Mouse (Mus musculus) lung, embryonic 14.5 days (tissue): ENCODE results near the gene Ift27. TPM values are rescaled to one million over a fixed set of nuclear protein-coding genes. Genes with fewer than 3 reads are reported as not detected.

ENCODE experiments used
- ATAC-seq: fragments of 200-750 bp; cut with Nextera tagmentation; 2 replicates; pipeline ENCODE4 v1.8.0; 2017; ENCODE audit warnings: mild to moderate bottlenecking, moderate TSS enrichment, moderate library complexity; ENCODE audit not compliant: insufficient read depth
- DNase-seq: peaks from one replicate; pipeline ENCODE4 v3.0.0-alpha.2; 2015
- H3K27ac ChIP-seq: fragments of 300-500 bp; sonication (generic); 2 replicates; pipeline ENCODE4 v1.5.1; 2014; ENCODE audit warnings: low read depth, mild to moderate bottlenecking, moderate library complexity
- H3K27me3 ChIP-seq: fragments of 300-500 bp; sonication (generic); 2 replicates; pipeline ENCODE4 v1.6.1; 2014; ENCODE audit warnings: low read length, control low read depth; ENCODE audit not compliant: insufficient read depth
- H3K36me3 ChIP-seq: fragments of 300-500 bp; sonication (generic); 2 replicates; pipeline ENCODE4 v1.6.1; 2014; ENCODE audit warnings: control low read depth; ENCODE audit not compliant: insufficient read depth
- H3K4me1 ChIP-seq: fragments of 300-500 bp; sonication (generic); 2 replicates; pipeline ENCODE4 v1.6.1; 2014; ENCODE audit warnings: antibody characterized with exemption, control low read depth; ENCODE audit not compliant: insufficient read depth
- H3K4me2 ChIP-seq: fragments of 300-500 bp; sonication (generic); 2 replicates; pipeline ENCODE4 v1.6.1; 2014; ENCODE audit warnings: mild to moderate bottlenecking
- H3K4me3 ChIP-seq: fragments of 300-500 bp; sonication (generic); 2 replicates; pipeline ENCODE4 v1.5.1; 2014; ENCODE audit warnings: low read depth, low read length
- H3K9ac ChIP-seq: fragments of 300-500 bp; sonication (generic); 2 replicates; pipeline ENCODE4 v1.6.1; 2014
- H3K9me3 ChIP-seq: fragments of 300-500 bp; sonication (generic); 2 replicates; pipeline ENCODE4 v1.6.1; 2016; ENCODE audit warnings: low read depth, low read length, control low read depth
- CTCF ChIP-seq: IDR thresholded peaks from 2 replicates; pipeline ENCODE4 v1.5.1; 2016; ENCODE audit warnings: antibody characterized with exemption, low read depth
- WGBS: fragments of 180-500 bp; shearing (Covaris S2); extraction: QIAGEN DNeasy Blood & Tissue Kit; methylation state at CpG from one replicate; pipeline ENCODE4 v1.1.7; 2014; 5-methylcytosine and 5-hydroxymethylcytosine counted together
- polyA plus RNA-seq: library from polyadenylated mRNA; unstranded; fragments of >200 nt; fragmentation: Nextera tagmentation; extraction: Ambion mirVana; gene quantifications from 2 replicates; pipeline ENCODE4 v1.2.1, GENCODE M21; 2014

Gene Ift27
- polyA plus RNA-seq, 1 experiment from 2014 or later = 95.0 TPM

- TF ChIP-seq CTCF = no peak
- H3K27ac ChIP-seq = no peak overlapping the region
- no peak overlapping the region for H3K4me3 ChIP-seq
- peaks cover 7% of the 10 kb centered on the region for H3K27me3 ChIP-seq
- H3K9me3 ChIP-seq = no peaks in the 10 kb centered on the region
- H3K4me1 ChIP-seq = no peaks in the 10 kb centered on the region
- no peak overlapping the region for H3K9ac ChIP-seq
- H3K36me3 ChIP-seq = no peaks in the 10 kb centered on the region
- no peak for DNase-seq
- no peak for ATAC-seq
- WGBS = 73% methylated on average over 10 of the region's 10 CpGs
- no peak overlapping the region for H3K4me2 ChIP-seq
Observed at GRCm38 (mm10) chr15:78116244-78116643, 57.7 kb downstream of the Ift27 start.

Other genes with a start within 250 kb of the Ift27 start
- gene Txn2, start 245.1 kb downstream of the Ift27 start, polyA plus RNA-seq = 209 and 227 TPM in 2 replicates
- gene Foxred2, start 217.4 kb downstream of the Ift27 start, polyA plus RNA-seq = 5.4 and 5.7 TPM in 2 replicates
- 212 and 239 TPM in 2 replicates for gene Eif3d, start 203.3 kb downstream of the Ift27 start, polyA plus RNA-seq
- gene Cacng2, start 54.1 kb downstream of the Ift27 start, polyA plus RNA-seq = not detected in 2 replicates
- 0.20 TPM in 1 of 2 replicates, not detected in the other for gene Pvalb, start 32.3 kb upstream of the Ift27 start, polyA plus RNA-seq
- gene Ncf4, start 70.7 kb upstream of the Ift27 start, polyA plus RNA-seq = 3.1 and 7.2 TPM in 2 replicates
- gene Csf2rb2, start 131.6 kb upstream of the Ift27 start, polyA plus RNA-seq = 0.20 and 0.45 TPM in 2 replicates
- gene Csf2rb, start 151.6 kb upstream of the Ift27 start, polyA plus RNA-seq = 2.2 and 2.6 TPM in 2 replicates
- not detected in 2 replicates for gene Tex33, start 221.8 kb upstream of the Ift27 start, polyA plus RNA-seq
- gene Tst, start 231.8 kb upstream of the Ift27 start, polyA plus RNA-seq = 51.9 and 53.5 TPM in 2 replicates
- gene Mpst, start 232.3 kb upstream of the Ift27 start, polyA plus RNA-seq = 3.3 and 3.5 TPM in 2 replicates